Mouse (Mus musculus) Muller cell, postnatal 12 days (primary cell): Measurements from ENCODE around the gene Olfr1510.
"Not testable (repeated sequence)": the region's sequence is repeated elsewhere in the genome, so short reads cannot be mapped to it uniquely, and the experiment has no call there.

Experiments used
- DNase-seq: peaks from one replicate; pipeline ENCODE4 v3.0.0-alpha.2; 2015; ENCODE audit errors: inconsistent ontology term

The Olfr1510 gene

DNA sequence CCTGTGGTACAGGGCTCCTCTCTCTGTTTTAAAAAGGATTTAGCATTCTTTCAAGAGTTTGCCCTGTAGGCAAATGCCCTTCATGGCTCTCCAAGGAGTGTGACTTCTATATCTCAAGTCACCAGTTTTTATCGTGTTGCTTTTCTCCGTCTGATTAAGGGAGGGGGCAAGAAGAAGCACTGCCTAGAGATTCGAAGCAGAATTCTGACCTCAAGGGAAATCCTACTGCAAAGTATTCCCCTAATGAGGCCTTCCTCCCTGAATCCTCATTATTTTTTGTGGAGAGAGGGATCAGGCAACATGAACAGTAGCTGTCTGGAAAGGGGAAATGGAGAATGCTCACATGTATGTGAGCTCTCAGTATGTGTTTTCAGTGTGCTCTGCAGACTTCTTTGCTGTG lies at the start of gene Olfr1510:
Gene Olfr1510, minus strand, starts transcription at position 101 of the 400 bp plus-strand sequence.
- no peak for DNase-seq

DNA sequence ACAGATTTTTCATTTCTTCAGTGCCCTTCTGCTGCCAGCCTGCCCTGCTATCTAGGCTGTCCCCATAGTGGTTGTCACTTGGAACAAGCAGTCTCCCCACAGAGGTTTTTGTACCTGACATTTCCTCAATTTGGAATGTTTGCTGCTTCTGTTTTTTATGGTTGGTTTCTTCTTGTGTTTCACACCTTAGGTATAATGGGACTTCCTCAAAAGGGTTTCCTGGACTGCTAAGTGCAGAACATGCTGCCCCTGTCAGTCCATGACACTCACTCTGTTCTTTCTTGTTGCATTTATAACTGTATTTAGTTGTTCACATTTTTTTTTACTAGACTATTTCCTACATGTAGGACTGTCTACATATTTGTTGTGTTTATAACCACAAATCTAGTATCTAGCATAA lies 47.8 kb upstream of the Olfr1510 start:
- no peak for DNase-seq

DNA sequence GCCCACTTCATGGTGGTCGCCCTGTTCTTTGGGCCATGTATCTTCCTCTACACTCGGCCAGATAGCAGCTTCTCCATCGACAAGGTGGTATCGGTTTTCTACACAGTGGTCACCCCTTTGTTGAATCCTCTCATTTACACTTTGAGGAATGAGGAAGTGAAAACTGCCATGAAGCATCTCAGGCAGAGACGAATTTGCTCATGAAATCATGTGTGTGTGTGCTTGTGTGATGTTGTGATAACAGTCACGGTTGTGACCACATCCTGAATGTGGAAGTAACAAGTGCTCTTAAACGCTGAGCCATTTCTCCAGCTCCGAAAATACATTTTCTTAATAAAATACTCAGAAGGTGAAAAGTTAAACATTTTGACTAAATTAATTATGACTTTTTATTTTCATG lies 37.0 kb upstream of the Olfr1510 start:
- no peak for DNase-seq

DNA sequence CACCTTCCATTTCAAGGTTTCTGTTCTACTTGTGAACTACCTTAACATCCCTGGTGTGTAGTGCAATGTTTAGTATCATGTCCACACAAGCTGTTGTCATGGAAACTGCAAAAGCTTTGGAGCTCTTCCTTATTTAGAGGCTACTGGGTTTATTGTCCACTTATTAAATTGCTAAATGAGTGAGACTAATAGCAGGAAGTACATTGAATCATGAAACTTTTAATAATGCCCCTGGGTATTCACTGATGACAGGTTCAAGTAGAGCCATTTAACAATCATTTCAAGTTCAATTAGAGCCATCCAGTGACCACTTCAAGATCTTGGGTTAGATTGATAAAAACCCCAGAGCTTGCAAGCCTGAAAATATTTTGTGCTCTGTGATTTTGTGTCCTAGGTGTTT lies 28.5 kb upstream of the Olfr1510 start, which contains the start of gene Olfr1509:
Gene Olfr1509, plus strand, starts transcription at position 301 of the 400 bp plus-strand sequence.
- no peak for DNase-seq

DNA sequence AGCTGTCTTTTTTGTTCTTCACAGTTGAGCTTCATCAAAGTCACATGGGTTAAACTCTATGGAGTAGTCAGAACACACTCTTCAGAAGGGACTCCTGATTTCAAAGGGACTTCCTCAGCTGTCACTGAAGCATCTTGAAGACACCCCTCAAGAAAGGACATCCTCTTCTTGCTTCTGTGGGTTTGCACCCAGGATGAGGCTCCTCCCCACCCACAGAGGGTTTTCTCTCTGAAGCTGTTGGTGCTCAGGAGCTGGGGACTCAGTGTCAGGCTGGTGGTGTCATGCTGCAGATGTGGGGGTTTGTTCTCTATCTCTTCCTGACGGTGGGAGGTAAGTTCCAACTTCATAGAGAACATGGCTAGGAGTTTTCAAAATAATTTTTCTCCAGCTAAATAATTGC lies 13.5 kb upstream of the Olfr1510 start:
- no peak for DNase-seq

DNA sequence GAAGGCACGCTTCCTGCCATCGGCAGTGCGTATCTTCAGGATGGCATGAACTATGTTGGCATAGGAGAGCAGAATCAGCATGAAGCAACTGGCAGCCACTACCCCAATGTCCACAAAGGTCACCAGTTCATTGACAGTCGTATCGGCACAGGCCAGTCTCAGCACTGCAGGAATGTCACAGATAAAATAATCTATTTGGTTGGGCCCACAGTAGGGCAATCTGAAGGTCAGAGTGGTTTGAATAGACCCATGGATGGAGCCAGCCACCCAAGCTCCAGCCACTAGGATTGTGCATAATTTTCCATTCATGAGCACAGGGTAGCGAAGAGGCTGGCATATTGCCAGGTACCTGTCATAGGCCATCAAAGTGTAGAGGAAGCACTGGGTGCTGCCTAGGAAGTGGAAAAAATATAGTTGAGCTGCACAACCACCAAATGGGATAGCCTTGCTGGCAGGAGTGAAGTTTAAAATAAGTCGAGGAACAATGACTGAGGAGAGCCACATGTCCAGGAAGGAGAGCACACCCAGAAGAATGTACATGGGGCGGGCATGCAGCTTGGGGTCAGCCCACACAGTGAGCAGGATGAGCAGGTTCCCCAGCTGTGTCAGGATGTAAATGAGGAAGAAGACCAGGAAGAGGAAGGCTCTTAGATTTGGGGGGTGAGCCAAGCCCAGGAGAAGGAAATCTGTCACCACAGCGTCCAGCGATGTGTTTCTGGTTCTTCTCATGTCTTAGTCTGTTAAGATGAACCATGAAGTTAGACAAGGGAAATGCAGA lies 3.8 kb downstream of the Olfr1510 start:
- not testable (repeated sequence) for DNase-seq

DNA sequence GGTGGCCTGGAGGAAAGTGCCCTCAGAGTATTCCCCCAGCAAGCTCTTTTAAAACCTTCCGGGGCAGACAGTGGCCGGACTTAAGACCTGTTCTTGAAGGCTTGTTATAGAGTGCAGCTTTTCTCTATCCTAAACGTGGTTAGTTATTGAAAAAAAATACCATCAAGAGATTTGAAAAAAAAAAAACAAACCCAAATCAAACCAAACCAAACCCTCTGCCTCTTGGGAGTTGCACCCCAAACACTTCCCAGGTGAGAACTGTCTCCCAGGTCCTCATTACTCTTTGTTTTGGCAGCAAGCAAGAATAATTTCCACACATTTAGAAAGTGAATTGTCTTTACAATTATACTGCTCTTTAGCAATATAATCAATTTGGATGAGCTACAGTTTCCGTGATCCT lies 16.9 kb downstream of the Olfr1510 start, which contains the start of gene Olfr1511:
Gene Olfr1511, minus strand, starts transcription at position 101 of the 400 bp plus-strand sequence.
- no peak for DNase-seq

DNA sequence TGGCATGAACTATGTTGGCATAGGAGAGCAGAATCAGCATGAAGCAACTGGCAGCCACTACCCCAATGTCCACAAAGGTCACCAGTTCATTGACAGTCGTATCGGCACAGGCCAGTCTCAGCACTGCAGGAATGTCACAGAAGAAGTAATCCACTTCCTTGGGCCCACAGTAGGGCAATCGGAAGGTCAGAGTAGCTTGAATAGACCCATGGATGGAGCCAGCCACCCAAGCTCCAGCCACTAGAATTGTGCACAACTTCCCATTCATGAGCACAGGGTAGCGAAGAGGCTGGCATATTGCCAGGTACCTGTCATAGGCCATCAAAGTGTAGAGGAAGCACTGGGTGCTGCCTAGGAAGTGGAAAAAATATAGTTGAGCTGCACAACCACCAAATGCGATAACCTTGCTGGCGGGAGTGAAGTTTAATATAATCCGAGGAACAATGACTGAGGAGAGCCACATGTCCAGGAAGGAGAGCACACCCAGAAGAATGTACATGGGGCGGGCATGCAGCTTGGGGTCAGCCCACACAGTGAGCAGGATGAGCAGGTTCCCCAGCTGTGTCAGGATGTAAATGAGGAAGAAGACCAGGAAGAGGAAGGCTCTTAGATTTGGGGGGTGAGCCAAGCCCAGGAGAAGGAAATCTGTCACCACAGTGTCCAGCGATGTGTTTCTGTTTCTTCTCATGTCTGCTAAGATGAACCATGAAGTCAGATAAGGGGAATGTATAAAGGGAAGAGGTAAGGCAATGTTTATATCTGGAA lies 23.9 kb downstream of the Olfr1510 start:
- not testable (repeated sequence) for DNase-seq

DNA sequence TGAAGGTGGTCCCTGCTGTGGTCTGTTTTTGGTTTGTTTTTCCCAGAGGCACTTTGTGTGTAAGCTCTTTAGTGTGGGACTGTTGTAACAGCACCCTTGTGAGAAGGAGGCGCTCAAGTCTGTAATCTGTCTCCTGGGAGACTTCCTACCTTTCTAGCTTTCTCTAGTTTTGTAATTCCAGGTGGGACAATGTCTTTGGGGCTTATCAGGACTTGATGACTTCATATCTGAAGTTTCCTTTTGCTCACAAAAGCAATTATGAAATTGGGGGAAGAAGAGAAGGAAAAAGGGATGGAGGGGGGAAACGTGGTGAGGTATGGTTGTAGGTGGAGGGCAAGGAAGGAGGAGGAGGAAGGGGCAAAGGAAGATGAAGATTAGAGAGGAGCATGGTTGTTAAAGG lies 35.1 kb downstream of the Olfr1510 start, which contains the start of gene Olfr1512:
Gene Olfr1512, minus strand, starts transcription at position 101 of the 400 bp plus-strand sequence.
- no peak for DNase-seq

DNA sequence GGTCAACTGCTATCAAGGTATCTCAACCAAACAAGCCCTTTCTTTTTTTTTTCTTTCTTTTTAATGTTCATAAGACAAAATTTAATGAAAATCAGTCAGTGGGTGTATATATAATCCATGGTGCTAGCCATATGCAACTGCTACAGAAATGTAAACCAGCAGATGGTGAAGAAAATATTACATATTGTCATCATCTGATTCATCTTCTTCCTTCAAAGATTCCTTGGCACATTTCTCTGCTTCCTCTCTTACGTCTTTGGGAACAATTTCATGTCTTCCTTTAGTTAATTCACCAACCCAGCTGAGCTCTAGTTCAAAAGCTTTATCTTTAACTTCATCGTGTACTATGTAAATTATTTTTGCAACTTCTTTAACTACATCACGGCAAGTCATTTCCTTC lies 45.4 kb downstream of the Olfr1510 start:
- no peak for DNase-seq
